Mouse (Mus musculus) midbrain, embryonic 12.5 days (tissue): ENCODE data around the gene Gucy2c. TPM values are rescaled to one million over a fixed set of nuclear protein-coding genes. Genes with fewer than 3 reads are reported as not detected.
"Not testable (repeated sequence)": the region's sequence is repeated elsewhere in the genome, so short reads cannot be mapped to it uniquely, and the experiment has no call there.

ENCODE experiments used
- ATAC-seq: fragments of 200-750 bp; cut with Nextera tagmentation; 2 replicates; pipeline ENCODE4 v1.8.0; 2017; ENCODE audit warnings: low read depth, moderate TSS enrichment, moderate library complexity; ENCODE audit not compliant: low FRiP score
- H3K27ac ChIP-seq: fragments of 300-500 bp; sonication (generic); replicated peaks from 2 replicates; pipeline ENCODE4 v1.5.1; 2016; ENCODE audit warnings: mild to moderate bottlenecking
- H3K27me3 ChIP-seq: fragments of 300-500 bp; sonication (generic); 2 replicates; pipeline ENCODE4 v1.6.1; 2016; ENCODE audit warnings: mild to moderate bottlenecking
- H3K36me3 ChIP-seq: fragments of 300-500 bp; sonication (generic); 2 replicates; pipeline ENCODE4 v1.6.1; 2016
- H3K4me1 ChIP-seq: fragments of 300-500 bp; sonication (generic); 2 replicates; pipeline ENCODE4 v1.6.1; 2016
- H3K4me2 ChIP-seq: fragments of 300-500 bp; sonication (generic); replicated peaks from 2 replicates; pipeline ENCODE4 v1.6.1; 2016; ENCODE audit warnings: mild to moderate bottlenecking, moderate library complexity
- H3K4me3 ChIP-seq: fragments of 300-500 bp; sonication (generic); 2 replicates; pipeline ENCODE4 v1.5.1; 2016; ENCODE audit warnings: mild to moderate bottlenecking
- H3K9ac ChIP-seq: fragments of 300-500 bp; sonication (generic); replicated peaks from 2 replicates; pipeline ENCODE4 v1.6.1; 2016; ENCODE audit warnings: mild to moderate bottlenecking, moderate library complexity
- H3K9me3 ChIP-seq: fragments of 300-500 bp; sonication (generic); 2 replicates; pipeline ENCODE4 v1.6.1; 2016; ENCODE audit warnings: mild to moderate bottlenecking
- WGBS: fragments of 180-500 bp; shearing (Covaris S2); methylation state at CpG from one replicate; pipeline ENCODE4 v1.1.7; 2016; 5-methylcytosine and 5-hydroxymethylcytosine counted together
- polyA plus RNA-seq: library from polyadenylated mRNA; unstranded; fragments of >200 nt; fragmentation: Nextera tagmentation; extraction: Ambion mirVana; gene quantifications from 2 replicates; pipeline ENCODE4 v1.2.1, GENCODE M21; 2016

The Gucy2c gene
- polyA plus RNA-seq, 1 experiment from 2014 or later = 0.64 TPM

DNA sequence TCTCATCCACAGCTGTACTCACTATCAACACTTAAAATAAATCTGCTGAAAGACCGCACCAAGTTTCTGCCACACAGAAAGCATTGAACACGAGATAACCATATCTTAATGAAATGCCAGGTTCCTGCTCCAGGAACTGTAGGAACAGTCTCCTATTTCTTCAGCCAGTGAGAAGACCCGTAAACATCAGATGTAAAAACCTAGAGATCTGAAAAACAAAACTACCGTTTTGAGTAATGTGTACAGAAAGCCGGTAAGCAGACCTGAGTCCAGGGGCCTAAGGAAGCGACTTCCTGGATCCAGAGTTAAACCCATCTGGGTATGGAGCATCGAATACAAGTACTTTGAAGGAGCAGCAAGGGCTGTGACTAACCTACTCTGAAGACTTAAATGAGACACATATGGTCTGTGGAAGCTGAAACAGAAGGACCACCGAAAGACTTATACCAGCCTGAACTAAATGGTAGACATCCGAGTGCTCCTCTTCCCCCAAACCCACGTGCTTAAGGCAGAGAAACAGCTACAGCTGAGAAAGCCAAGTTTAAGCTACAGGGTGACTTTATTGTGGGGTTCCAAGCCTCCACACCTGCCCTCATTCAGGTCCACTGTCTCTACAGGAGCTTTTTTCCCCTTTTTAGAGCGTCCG lies 21.7 kb upstream of the Gucy2c start:
- Histone ChIP-seq H3K27me3 (0 out of 2 replicates have a peak, but pooled peaks cover 3% of the 10 kb centered on the region), H3K4me2 (peak overlapping the region; percentile 78), H3K4me3 (peak overlapping the region; percentile 73), H3K27ac (peak overlapping the region; percentile 100), H3K4me1 (peaks cover 20% of the 10 kb centered on the region), H3K9me3 (no peaks in the 10 kb centered on the region), H3K9ac (peak overlapping the region; percentile 95), H3K36me3 (no peaks in the 10 kb centered on the region)
- WGBS = 26% methylated on average over 12 of the region's 12 CpGs
- ATAC-seq = no peak; the same call in 1 of the 2 replicates

DNA sequence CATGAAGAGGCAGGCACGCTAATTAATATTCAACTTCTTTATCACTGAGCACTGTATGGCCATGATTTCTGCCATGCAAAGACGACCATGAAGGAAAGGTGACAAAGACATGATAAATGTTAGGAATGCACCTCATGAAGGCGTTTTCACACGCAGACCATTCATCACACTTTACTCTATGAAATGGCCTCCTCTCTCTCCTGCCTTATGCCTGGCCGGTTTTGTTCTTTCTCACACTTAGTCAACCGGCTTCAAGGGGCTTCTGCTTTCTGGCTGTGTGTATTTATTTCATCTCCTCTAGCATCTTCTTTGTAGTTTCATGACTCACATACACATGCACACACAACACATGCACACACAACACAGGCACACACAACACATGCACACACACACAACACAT lies 19.7 kb upstream of the Gucy2c start:
- 92% methylated on average over 6 of the region's 6 CpGs for WGBS
- Histone ChIP-seq H3K9me3 (no peaks in the 10 kb centered on the region), H3K4me1 (peaks cover 16% of the 10 kb centered on the region), H3K9ac (no peak overlapping the region), H3K27ac (no peak overlapping the region), H3K4me3 (no peak overlapping the region), H3K4me2 (no peak overlapping the region), H3K36me3 (no peaks in the 10 kb centered on the region), H3K27me3 (no peaks in the 10 kb centered on the region)
- ATAC-seq = no peak

GRCm38 (mm10) chr6:136800710-136801109 lies 19.1 kb upstream of the Gucy2c start:
- no peaks in the 10 kb centered on the region for H3K9me3 ChIP-seq
- no peak overlapping the region for H3K27ac ChIP-seq
- no peaks in the 10 kb centered on the region for H3K27me3 ChIP-seq
- H3K36me3 ChIP-seq = no peaks in the 10 kb centered on the region
- H3K4me3 ChIP-seq = no peak overlapping the region
- WGBS = 93% methylated on average over 8 of the region's 8 CpGs
- H3K9ac ChIP-seq = no peak overlapping the region
- no peak overlapping the region for H3K4me2 ChIP-seq
- ATAC-seq = no peak
- H3K4me1 ChIP-seq = peaks cover 16% of the 10 kb centered on the region

DNA sequence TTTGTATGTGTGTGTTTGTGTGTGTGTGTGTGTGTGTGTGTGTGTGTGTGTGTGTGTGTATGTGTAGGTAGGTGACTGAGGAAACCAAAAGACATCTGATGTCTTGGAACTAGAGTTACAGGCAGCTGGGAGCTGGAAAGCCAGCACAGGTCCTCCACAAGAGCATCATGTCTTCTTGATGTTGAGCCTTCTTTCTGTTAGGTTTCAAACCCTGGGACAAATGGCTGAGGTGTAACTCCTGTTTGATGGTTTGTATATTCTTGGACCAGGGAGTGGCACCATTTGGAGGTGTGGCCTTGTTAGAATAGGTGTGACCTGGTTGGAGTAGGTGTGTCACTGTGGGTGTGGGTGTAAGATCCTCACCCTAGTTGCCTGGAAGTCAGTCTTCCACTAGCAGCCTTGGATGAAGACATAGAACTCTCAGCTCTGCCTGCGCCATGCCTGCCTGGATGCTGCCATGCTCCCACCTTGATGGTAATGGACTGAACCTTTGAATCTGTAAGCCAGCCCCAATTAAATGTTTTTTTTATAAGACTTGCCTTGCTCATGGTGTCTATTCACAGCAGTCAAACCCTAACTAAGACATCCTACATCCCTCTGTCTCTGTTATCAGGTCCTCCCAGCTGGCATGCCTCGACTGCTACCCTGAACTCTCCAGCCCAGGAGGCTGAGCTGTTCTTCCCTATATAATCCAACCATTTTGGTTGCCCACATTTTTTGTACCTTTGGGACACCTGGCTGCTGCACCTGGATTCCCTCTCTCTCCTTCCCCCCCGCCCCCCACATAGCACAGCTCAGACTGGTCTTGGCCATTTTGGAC lies 16.5 kb upstream of the Gucy2c start:
- H3K27me3 ChIP-seq, H3K36me3 ChIP-seq, ATAC-seq, H3K4me2 ChIP-seq, H3K9ac ChIP-seq, H3K9me3 ChIP-seq, H3K27ac ChIP-seq, H3K4me3 ChIP-seq: not testable (repeated sequence)
- 86% methylated on average over 3 of the region's 3 CpGs for WGBS
- H3K4me1 ChIP-seq = peaks cover 15% of the 10 kb centered on the region

GRCm38 (mm10) chr6:136795850-136796249 lies 14.3 kb upstream of the Gucy2c start:
- Histone ChIP-seq H3K27me3 (no peaks in the 10 kb centered on the region), H3K9me3 (no peaks in the 10 kb centered on the region), H3K9ac (no peak overlapping the region), H3K36me3 (no peaks in the 10 kb centered on the region), H3K27ac (no peak overlapping the region), H3K4me2 (no peak overlapping the region), H3K4me1 (peaks cover 11% of the 10 kb centered on the region), H3K4me3 (no peak overlapping the region)
- 63% methylated on average over 6 of the region's 6 CpGs for WGBS
- no peak for ATAC-seq

DNA sequence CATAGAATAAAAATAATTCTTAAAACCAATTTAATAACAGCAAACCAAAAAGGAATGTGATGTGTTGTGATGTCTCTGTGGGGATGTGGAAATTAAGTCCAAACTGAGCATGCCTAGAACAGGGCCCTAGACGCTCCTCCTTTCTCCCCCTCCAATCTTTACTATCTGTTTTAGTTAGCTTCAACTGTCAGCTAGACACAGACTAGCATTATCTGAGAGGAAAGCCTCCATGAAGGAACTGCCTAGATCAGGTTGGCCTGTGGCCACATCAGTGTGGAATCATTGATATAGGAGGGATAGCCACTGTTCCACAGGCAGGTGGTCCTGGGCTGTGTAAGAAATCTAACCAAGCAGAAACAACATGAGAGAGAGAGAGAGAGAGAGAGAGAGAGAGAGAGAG lies 13.5 kb upstream of the Gucy2c start:
- Histone ChIP-seq H3K36me3 (no peaks in the 10 kb centered on the region), H3K9me3 (no peaks in the 10 kb centered on the region), H3K27ac (no peak overlapping the region), H3K4me1 (peaks cover 11% of the 10 kb centered on the region), H3K4me3 (no peak overlapping the region), H3K27me3 (no peaks in the 10 kb centered on the region), H3K9ac (no peak overlapping the region), H3K4me2 (no peak overlapping the region)
- 50% methylated on average over 1 of the region's 1 CpGs for WGBS
- no peak for ATAC-seq

GRCm38 (mm10) chr6:136793831-136794525 lies 12.4 kb upstream of the Gucy2c start:
- no peaks in the 10 kb centered on the region for H3K27me3 ChIP-seq
- peak overlapping the region; percentile 37 for H3K4me3 ChIP-seq
- WGBS = under 1% methylated on average over 23 of the region's 24 CpGs
- H3K27ac ChIP-seq = no peak overlapping the region
- peak; percentile 31; the same call in 1 of the 2 replicates for ATAC-seq
- no peaks in the 10 kb centered on the region for H3K36me3 ChIP-seq
- H3K9me3 ChIP-seq = no peaks in the 10 kb centered on the region
- H3K4me1 ChIP-seq = peaks cover 11% of the 10 kb centered on the region
- H3K4me2 ChIP-seq = peak overlapping the region; percentile 57
- peak overlapping the region; percentile 41 for H3K9ac ChIP-seq

- Histone ChIP-seq H3K9ac (0 out of 2 replicates have a peak overlapping the region, but pooled peaks have one; percentile 41), H3K9me3 (no peaks in the 10 kb centered on the region), H3K27ac (no peak overlapping the region), H3K4me3 (peak overlapping the region; percentile 37), H3K4me1 (peaks cover 11% of the 10 kb centered on the region), H3K27me3 (no peaks in the 10 kb centered on the region), H3K4me2 (peak overlapping the region; percentile 57), H3K36me3 (no peaks in the 10 kb centered on the region)
- 32% methylated on average over 16 of the region's 16 CpGs for WGBS
- ATAC-seq = no peak
Observed at GRCm38 (mm10) chr6:136792884-136793758, 11.6 kb upstream of the Gucy2c start.

GRCm38 (mm10) chr6:136789391-136789971 lies 7.9 kb upstream of the Gucy2c start:
- H3K9me3 ChIP-seq = no peaks in the 10 kb centered on the region
- ATAC-seq = no peak
- peaks cover 11% of the 10 kb centered on the region for H3K4me1 ChIP-seq
- no peak overlapping the region for H3K4me2 ChIP-seq
- H3K9ac ChIP-seq = no peak overlapping the region
- no peak overlapping the region for H3K4me3 ChIP-seq
- WGBS = 85% methylated on average over 5 of the region's 5 CpGs
- H3K36me3 ChIP-seq = no peaks in the 10 kb centered on the region
- no peaks in the 10 kb centered on the region for H3K27me3 ChIP-seq
- H3K27ac ChIP-seq = no peak overlapping the region

GRCm38 (mm10) chr6:136782761-136783160 lies 1.2 kb upstream of the Gucy2c start:
- Histone ChIP-seq H3K4me2 (no peak overlapping the region), H3K4me3 (no peak overlapping the region), H3K27ac (no peak overlapping the region), H3K36me3 (no peaks in the 10 kb centered on the region), H3K9ac (no peak overlapping the region), H3K9me3 (no peaks in the 10 kb centered on the region), H3K4me1 (no peaks in the 10 kb centered on the region), H3K27me3 (no peaks in the 10 kb centered on the region)
- 79% methylated on average over 9 of the region's 9 CpGs for WGBS
- ATAC-seq = no peak

GRCm38 (mm10) chr6:136782146-136782545 lies 581 bp upstream of the Gucy2c start:
- Histone ChIP-seq H3K9ac (no peak overlapping the region), H3K4me3 (no peak overlapping the region), H3K4me2 (no peak overlapping the region), H3K36me3 (no peaks in the 10 kb centered on the region), H3K27ac (no peak overlapping the region), H3K4me1 (no peaks in the 10 kb centered on the region), H3K9me3 (no peaks in the 10 kb centered on the region), H3K27me3 (no peaks in the 10 kb centered on the region)
- 83% methylated on average over 12 of the region's 12 CpGs for WGBS
- ATAC-seq = no peak
